Mouse (Mus musculus) liver, postnatal 0 days (tissue): Measurements from ENCODE around the gene Igsf3. TPM values are rescaled to one million over a fixed set of nuclear protein-coding genes. Genes with fewer than 3 reads are reported as not detected.

ENCODE experiments used
- ATAC-seq: fragments of 200-750 bp; cut with Nextera tagmentation; 2 replicates; pipeline ENCODE4 v1.8.0; 2017; ENCODE audit warnings: mild to moderate bottlenecking, moderate library complexity
- DNase-seq: peaks from one replicate; pipeline ENCODE4 v3.0.0-alpha.2; 2016
- H3K27ac ChIP-seq: fragments of 300-500 bp; sonication (generic); 2 replicates; pipeline ENCODE4 v1.5.1; 2014; ENCODE audit warnings: antibody characterized with exemption, moderate library complexity, mild to moderate bottlenecking, low read depth
- H3K27me3 ChIP-seq: fragments of 300-500 bp; sonication (generic); 2 replicates; pipeline ENCODE4 v1.6.1; 2014; ENCODE audit warnings: low read length, control low read depth, mixed read lengths; ENCODE audit not compliant: insufficient read depth
- H3K36me3 ChIP-seq: fragments of 300-500 bp; sonication (generic); replicated peaks from 2 replicates; pipeline ENCODE4 v1.6.1; 2014; ENCODE audit warnings: mild to moderate bottlenecking, control low read depth, low read length, moderate library complexity, mixed read lengths; ENCODE audit not compliant: insufficient read depth
- H3K4me1 ChIP-seq: fragments of 300-500 bp; sonication (generic); 2 replicates; pipeline ENCODE4 v1.6.1; 2014; ENCODE audit warnings: antibody characterized with exemption, mild to moderate bottlenecking, control low read depth; ENCODE audit not compliant: insufficient read depth
- H3K4me2 ChIP-seq: fragments of 300-500 bp; sonication (generic); 2 replicates; pipeline ENCODE4 v1.6.1; 2014; ENCODE audit warnings: low read depth, mild to moderate bottlenecking, low read length, moderate library complexity, mixed read lengths
- H3K4me3 ChIP-seq: fragments of 300-500 bp; sonication (generic); 2 replicates; pipeline ENCODE4 v1.5.1; 2014; ENCODE audit warnings: low read depth, low read length
- H3K9ac ChIP-seq: fragments of 300-500 bp; sonication (generic); replicated peaks from 2 replicates; pipeline ENCODE4 v1.6.1; 2014; ENCODE audit warnings: mild to moderate bottlenecking, moderate library complexity
- H3K9me3 ChIP-seq: fragments of 300-500 bp; sonication (generic); 2 replicates; pipeline ENCODE4 v1.6.1; 2016; ENCODE audit warnings: mild to moderate bottlenecking, control low read depth, low read length, mixed read lengths
- CTCF ChIP-seq: sonication (generic); IDR thresholded peaks from 2 replicates; pipeline ENCODE4 v1.5.1; 2016; ENCODE audit warnings: antibody characterized with exemption, low read depth
- EP300 ChIP-seq: IDR thresholded peaks from 2 replicates; pipeline ENCODE4 v1.6.1; 2016; ENCODE audit warnings: antibody characterized with exemption, low read depth, mild to moderate bottlenecking
- WGBS: fragments of 180-500 bp; shearing (Covaris S2); extraction: QIAGEN DNeasy Blood & Tissue Kit; methylation state at CpG from one replicate; pipeline ENCODE4 v1.1.7; 2014; ENCODE audit not compliant: insufficient replicate concordance; 5-methylcytosine and 5-hydroxymethylcytosine counted together
- polyA plus RNA-seq: library from polyadenylated mRNA; unstranded; fragments of >200 nt; fragmentation: Nextera tagmentation; extraction: Ambion mirVana; gene quantifications from 2 replicates; pipeline ENCODE4 v1.2.1, GENCODE M21; 2015

Igsf3 gene
- polyA plus RNA-seq = 1.7 and 1.9 TPM in 2 replicates

DNA sequence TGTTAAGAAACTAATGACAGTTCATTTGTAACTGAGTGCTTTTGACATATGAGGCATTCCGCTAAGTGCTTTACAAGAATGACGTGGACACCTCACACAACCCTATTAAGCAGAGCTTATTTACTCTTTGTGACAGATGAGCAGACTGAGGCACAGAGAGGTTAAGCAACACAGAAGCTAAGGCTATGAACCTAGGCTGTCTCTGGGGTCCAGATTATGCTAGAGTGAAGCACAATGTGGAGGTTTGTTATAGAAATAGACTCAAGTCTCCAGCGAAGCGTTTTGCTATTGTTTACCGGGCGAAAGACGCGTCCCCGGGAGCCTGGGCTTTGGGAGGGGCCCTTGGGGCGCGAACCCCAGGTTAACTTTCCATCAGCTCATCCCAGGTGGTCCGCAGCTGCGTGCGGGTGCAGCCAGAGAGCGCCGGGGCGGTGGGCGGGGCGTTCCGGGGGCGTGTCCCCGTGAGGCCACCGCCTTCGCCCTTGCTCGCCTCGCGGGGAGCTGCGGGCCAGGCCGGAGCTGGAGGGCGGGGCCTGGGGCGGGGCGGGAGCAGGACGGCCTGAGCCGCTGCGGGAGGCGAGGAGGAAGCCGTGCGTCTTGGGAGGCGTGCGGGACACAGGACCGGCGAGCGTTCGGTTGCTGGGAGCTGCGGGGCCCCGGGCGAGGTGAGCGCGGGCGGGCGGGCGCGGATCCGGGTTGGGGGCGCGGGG is at the start of gene Igsf3:
Igsf3 (plus strand) TSS at position 546 of the 710 bp plus-strand sequence.
- Histone ChIP-seq H3K4me3 (peak within 1 kb of the TSS; percentile 76), H3K27ac (peak within 1 kb of the TSS; percentile 31; the same call in 1 of the 2 replicates), H3K36me3 (no peaks in the 10 kb centered on the region), H3K27me3 (peaks cover 25% of the 10 kb centered on the region), H3K9me3 (no peaks in the 10 kb centered on the region), H3K9ac (peak within 1 kb of the TSS; percentile 73), H3K4me1 (peaks cover 19% of the 10 kb centered on the region), H3K4me2 (peak within 1 kb of the TSS; percentile 94)
- TF ChIP-seq CTCF = no peak
- TF ChIP-seq EP300 = no peak
- ATAC-seq (peak; percentile 96), DNase-seq (peak; percentile 91)
- 6% methylated on average over 48 of the region's 56 CpGs for WGBS

DNA sequence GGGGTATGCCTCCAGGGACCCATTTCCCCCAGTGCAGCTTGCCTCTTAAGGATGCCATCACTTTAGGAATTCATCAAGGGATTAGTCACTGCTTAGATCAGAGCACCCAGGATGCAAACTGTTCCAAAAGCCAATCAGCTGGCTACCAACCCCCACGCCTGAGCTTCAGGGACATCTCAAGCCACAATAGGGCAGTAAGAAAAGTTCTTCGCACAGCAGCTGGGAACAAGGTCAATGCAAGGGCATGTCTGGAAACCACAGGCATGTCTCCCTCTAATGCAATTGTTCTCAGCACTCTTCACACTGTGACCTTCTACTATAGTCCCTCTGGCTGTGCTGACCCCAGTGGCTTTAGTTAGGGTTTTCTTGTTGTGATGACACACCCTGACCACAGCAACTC is 49.6 kb upstream of the Igsf3 start:
- H3K4me1 ChIP-seq = no peaks in the 10 kb centered on the region
- TF ChIP-seq EP300 (no peak), CTCF (no peak)
- H3K4me3 ChIP-seq = no peak overlapping the region
- H3K36me3 ChIP-seq = no peaks in the 10 kb centered on the region
- no peak overlapping the region for H3K9ac ChIP-seq
- DNase-seq (no peak), ATAC-seq (no peak)
- no peak overlapping the region for H3K4me2 ChIP-seq
- no peaks in the 10 kb centered on the region for H3K27me3 ChIP-seq
- no peaks in the 10 kb centered on the region for H3K9me3 ChIP-seq
- WGBS = 80% methylated on average over 2 of the region's 2 CpGs
- H3K27ac ChIP-seq = no peak overlapping the region

DNA sequence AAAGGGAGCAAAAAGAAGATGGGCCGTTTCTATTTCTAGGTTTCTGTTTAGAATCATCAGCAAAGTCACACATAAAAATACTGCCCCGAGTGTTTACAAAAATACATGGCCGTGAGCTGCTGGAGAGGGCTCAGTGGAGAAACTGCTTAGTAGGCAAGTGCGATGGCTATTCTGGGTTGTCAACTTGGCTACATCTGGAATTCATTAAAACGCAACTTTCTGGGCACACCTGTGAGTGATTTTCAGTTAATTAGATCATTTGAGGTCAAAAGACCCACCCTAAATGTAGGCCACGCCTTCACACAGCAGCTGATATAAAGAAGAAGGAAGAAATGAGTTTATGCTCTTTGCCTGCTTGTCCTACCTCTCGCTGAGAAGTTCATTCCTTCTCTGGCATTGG is 48.3 kb upstream of the Igsf3 start:
- DNase-seq = no peak
- Histone ChIP-seq H3K4me1 (no peaks in the 10 kb centered on the region), H3K4me3 (no peak overlapping the region), H3K36me3 (no peaks in the 10 kb centered on the region), H3K27me3 (no peaks in the 10 kb centered on the region), H3K27ac (no peak overlapping the region), H3K9ac (no peak overlapping the region), H3K4me2 (no peak overlapping the region), H3K9me3 (no peaks in the 10 kb centered on the region)
- ATAC-seq = no peak
- TF ChIP-seq EP300 (no peak), CTCF (no peak)
- 83% methylated on average over 7 of the region's 7 CpGs for WGBS

DNA sequence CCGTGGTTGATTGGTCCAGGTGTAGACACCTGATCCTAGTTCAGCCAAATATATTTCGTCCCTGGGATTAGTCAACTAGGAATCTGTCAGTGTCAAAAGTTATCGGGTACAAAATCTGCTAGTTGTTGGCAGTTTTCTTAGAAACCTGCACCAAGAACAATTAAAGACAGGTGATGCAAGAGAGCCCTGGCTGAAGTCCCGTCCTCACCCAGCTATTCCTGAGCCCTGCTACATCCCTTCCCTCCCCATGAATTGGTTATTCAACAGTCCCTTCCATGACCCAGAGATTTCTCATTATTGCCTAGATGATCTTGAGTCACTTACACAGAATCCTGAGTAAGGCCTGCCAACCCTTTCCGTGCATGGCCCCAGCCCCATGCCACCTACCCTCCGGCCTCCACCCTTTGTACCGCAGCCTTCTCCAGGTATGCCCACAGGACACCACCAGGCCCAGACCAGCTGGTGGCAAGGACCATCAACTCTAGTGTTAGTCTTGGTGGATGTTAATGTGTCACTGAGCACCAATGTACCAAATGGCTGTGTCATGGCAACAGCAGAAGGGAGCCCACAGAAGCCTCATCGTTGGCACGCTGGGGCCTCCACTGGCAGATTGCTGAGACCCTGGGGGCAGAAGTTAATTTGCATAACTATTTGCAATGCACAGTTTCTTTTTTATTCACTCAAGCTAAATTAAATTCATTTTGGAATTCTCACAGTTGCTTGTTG is 33.5 kb upstream of the Igsf3 start:
- H3K9me3 ChIP-seq = no peaks in the 10 kb centered on the region
- H3K4me2 ChIP-seq = no peak overlapping the region
- no peaks in the 10 kb centered on the region for H3K36me3 ChIP-seq
- no peak overlapping the region for H3K9ac ChIP-seq
- H3K4me3 ChIP-seq = no peak overlapping the region
- no peaks in the 10 kb centered on the region for H3K4me1 ChIP-seq
- DNase-seq (no peak), ATAC-seq (no peak)
- no peaks in the 10 kb centered on the region for H3K27me3 ChIP-seq
- no peak overlapping the region for H3K27ac ChIP-seq
- WGBS = 86% methylated on average over 9 of the region's 9 CpGs
- TF ChIP-seq EP300 (no peak), CTCF (no peak)

DNA sequence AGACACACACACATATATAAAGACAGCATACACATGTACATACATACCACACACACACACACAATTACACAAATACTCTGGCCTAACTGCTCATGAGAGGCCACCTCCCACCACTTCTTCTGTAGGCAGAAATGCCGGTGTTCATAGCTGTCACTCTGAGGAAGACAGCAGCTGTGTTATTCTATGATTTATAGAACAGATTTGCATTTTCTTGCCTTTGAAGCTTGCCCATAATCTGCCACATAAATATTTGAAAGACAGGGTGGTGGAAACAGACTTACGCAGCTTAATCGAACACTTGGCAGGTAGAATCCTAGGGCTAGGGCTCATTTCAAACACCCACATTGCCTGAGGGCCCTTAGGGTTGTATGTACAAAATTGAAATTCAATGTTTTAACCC is 32.6 kb upstream of the Igsf3 start:
- 91% methylated on average over 3 of the region's 3 CpGs for WGBS
- no peak for ATAC-seq

DNA sequence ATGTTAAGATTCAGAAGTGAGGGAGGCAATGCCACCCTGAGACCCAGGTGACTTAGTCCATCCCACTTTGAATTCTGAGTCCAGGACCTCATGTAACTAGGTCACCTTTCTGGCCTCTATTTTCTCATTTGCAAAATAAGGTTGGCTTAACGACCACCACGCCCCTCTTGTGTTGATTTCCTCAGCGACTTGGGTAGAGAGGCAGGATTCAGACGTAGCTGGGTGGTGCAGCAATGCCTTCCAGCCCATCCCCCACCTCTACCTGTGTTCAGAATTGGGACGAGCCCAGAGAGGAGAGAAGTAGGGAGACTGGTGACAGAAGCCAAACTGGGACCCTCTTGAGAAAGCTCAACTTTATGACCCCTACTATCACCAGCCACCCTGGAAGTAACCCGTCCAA is 31.6 kb upstream of the Igsf3 start:
- no peak overlapping the region for H3K4me2 ChIP-seq
- TF ChIP-seq EP300 (no peak), CTCF (no peak)
- H3K27ac ChIP-seq = no peak overlapping the region
- no peaks in the 10 kb centered on the region for H3K9me3 ChIP-seq
- WGBS = 66% methylated on average over 6 of the region's 6 CpGs
- peaks cover 5% of the 10 kb centered on the region for H3K4me1 ChIP-seq
- H3K9ac ChIP-seq = no peak overlapping the region
- DNase-seq = no peak
- ATAC-seq = no peak
- H3K27me3 ChIP-seq = no peaks in the 10 kb centered on the region
- H3K36me3 ChIP-seq = no peaks in the 10 kb centered on the region
- H3K4me3 ChIP-seq = no peak overlapping the region

More for the DNA sequence above, 32.6 kb upstream of the Igsf3 start:
- TF ChIP-seq CTCF = no peak
- no peak for TF ChIP-seq EP300
- Histone ChIP-seq H3K27me3 (no peaks in the 10 kb centered on the region), H3K36me3 (no peaks in the 10 kb centered on the region), H3K9me3 (no peaks in the 10 kb centered on the region), H3K4me2 (no peak overlapping the region), H3K4me3 (no peak overlapping the region), H3K27ac (no peak overlapping the region), H3K9ac (no peak overlapping the region), H3K4me1 (peaks cover 5% of the 10 kb centered on the region)
- no peak for DNase-seq
